Mouse (Mus musculus): ENCODE data around the gene Smok3a. TPM values are rescaled to one million over a fixed set of nuclear protein-coding genes. Genes with fewer than 3 reads are reported as not detected.

Gene Smok3a
- polyA plus RNA-seq, 2 experiments = not detected

GRCm38 (mm10) chr5:138080456-138080855 lies 59.4 kb downstream of the Smok3a start:
- TF ChIP-seq POLR2A (IDR thresholded peaks at IDR 0.05; ENCODE audit: borderline replicate concordance, extremely low read depth, insufficient read depth, insufficient read length) = no peak
- Histone ChIP-seq H3K9ac (ENCODE audit: low read depth, low read length, severe bottlenecking) (no peak overlapping the region), H3K4me2 (replicated peaks; ENCODE audit: low read depth, low read length, severe bottlenecking) (no peak overlapping the region), H3K4me3 (replicated peaks; ENCODE audit: low read length) (no peak overlapping the region), H3K27ac (replicated peaks; ENCODE audit: low read depth, low read length) (no peak overlapping the region), H3K4me1 (ENCODE audit: control insufficient read depth, insufficient read depth, low read length) (no peaks in the 10 kb centered on the region; the same call in 1 of the 2 replicates), H3K9me3 (ENCODE audit: control insufficient read depth, low read length) (no peaks in the 10 kb centered on the region), H3K36me3 (ENCODE audit: control insufficient read depth, insufficient read depth, low read length) (no peaks in the 10 kb centered on the region), H3K27me3 (ENCODE audit: control insufficient read depth, insufficient read depth, low read length) (no peaks in the 10 kb centered on the region)
- DNase-seq (ENCODE audit: low spot score) (no peak), ATAC-seq (ENCODE audit: low FRiP score, low read depth) (no peak)
- 83% methylated on average over 5 of the region's 5 CpGs for WGBS

- no peak for ATAC-seq (ENCODE audit: low FRiP score, low read depth)
- no peak overlapping the region for H3K4me2 ChIP-seq (replicated peaks; ENCODE audit: low read depth, low read length, severe bottlenecking)
- H3K4me3 ChIP-seq (replicated peaks; ENCODE audit: low read length) = no peak overlapping the region
- WGBS = 82% methylated on average over 9 of the region's 9 CpGs
- H3K9ac ChIP-seq (ENCODE audit: low read depth, low read length, severe bottlenecking) = no peak overlapping the region
- no peaks in the 10 kb centered on the region; the same call in none of the 2 replicates for H3K4me1 ChIP-seq (ENCODE audit: control insufficient read depth, insufficient read depth, low read length)
- H3K27me3 ChIP-seq (ENCODE audit: control insufficient read depth, insufficient read depth, low read length) = no peaks in the 10 kb centered on the region
- TF ChIP-seq POLR2A (IDR thresholded peaks at IDR 0.05; ENCODE audit: borderline replicate concordance, extremely low read depth, insufficient read depth, insufficient read length) = no peak
- H3K27ac ChIP-seq (replicated peaks; ENCODE audit: low read depth, low read length) = no peak overlapping the region
- DNase-seq (ENCODE audit: low spot score) = no peak
- H3K9me3 ChIP-seq (ENCODE audit: control insufficient read depth, low read length) = no peaks in the 10 kb centered on the region
- H3K36me3 ChIP-seq (ENCODE audit: control insufficient read depth, insufficient read depth, low read length) = no peaks in the 10 kb centered on the region
Measured at GRCm38 (mm10) chr5:138081446-138081845, 60.4 kb downstream of the Smok3a start.

GRCm38 (mm10) chr5:138083318-138083900 lies 62.3 kb downstream of the Smok3a start:
- ATAC-seq (ENCODE audit: low FRiP score, low read depth) = no peak
- H3K9me3 ChIP-seq (ENCODE audit: control insufficient read depth, low read length) = no peaks in the 10 kb centered on the region
- peaks cover 9% of the 10 kb centered on the region; the same call in 1 of the 2 replicates for H3K36me3 ChIP-seq (ENCODE audit: control insufficient read depth, insufficient read depth, low read length)
- H3K4me3 ChIP-seq (replicated peaks; ENCODE audit: low read length) = no peak overlapping the region
- no peak overlapping the region for H3K4me2 ChIP-seq (replicated peaks; ENCODE audit: low read depth, low read length, severe bottlenecking)
- no peaks in the 10 kb centered on the region; the same call in none of the 2 replicates for H3K4me1 ChIP-seq (ENCODE audit: control insufficient read depth, insufficient read depth, low read length)
- TF ChIP-seq POLR2A (IDR thresholded peaks at IDR 0.05; ENCODE audit: borderline replicate concordance, extremely low read depth, insufficient read depth, insufficient read length) = no peak
- no peaks in the 10 kb centered on the region for H3K27me3 ChIP-seq (ENCODE audit: control insufficient read depth, insufficient read depth, low read length)
- H3K27ac ChIP-seq (replicated peaks; ENCODE audit: low read depth, low read length) = no peak overlapping the region
- DNase-seq (ENCODE audit: low spot score) = no peak
- WGBS = 62% methylated on average over 2 of the region's 2 CpGs
- H3K9ac ChIP-seq (ENCODE audit: low read depth, low read length, severe bottlenecking) = no peak overlapping the region

- no peak overlapping the region; the same call in 1 of the 2 replicates for H3K4me3 ChIP-seq (replicated peaks; ENCODE audit: low read length)
- DNase-seq (ENCODE audit: low spot score) = no peak
- no peaks in the 10 kb centered on the region for H3K27me3 ChIP-seq (ENCODE audit: control insufficient read depth, insufficient read depth, low read length)
- no peak for ATAC-seq (ENCODE audit: low FRiP score, low read depth)
- H3K4me2 ChIP-seq (replicated peaks; ENCODE audit: low read depth, low read length, severe bottlenecking) = no peak overlapping the region
- H3K9me3 ChIP-seq (ENCODE audit: control insufficient read depth, low read length) = no peaks in the 10 kb centered on the region
- TF ChIP-seq POLR2A (IDR thresholded peaks at IDR 0.05; ENCODE audit: borderline replicate concordance, extremely low read depth, insufficient read depth, insufficient read length) = no peak
- 86% methylated on average over 2 of the region's 2 CpGs for WGBS
- H3K9ac ChIP-seq (ENCODE audit: low read depth, low read length, severe bottlenecking) = no peak overlapping the region
- no peaks in the 10 kb centered on the region; the same call in none of the 2 replicates for H3K4me1 ChIP-seq (ENCODE audit: control insufficient read depth, insufficient read depth, low read length)
- no peak overlapping the region for H3K27ac ChIP-seq (replicated peaks; ENCODE audit: low read depth, low read length)
- peaks cover 13% of the 10 kb centered on the region for H3K36me3 ChIP-seq (ENCODE audit: control insufficient read depth, insufficient read depth, low read length)
Measured at GRCm38 (mm10) chr5:138083936-138084335, 62.9 kb downstream of the Smok3a start.

Other genes with a start within 250 kb of the Smok3a start
- gene Ppp1r35, start 242.4 kb upstream of the Smok3a start, polyA plus RNA-seq (2012; rRNA removed) = 45.2 and 46.8 TPM in 2 replicates
- 37.6 and 44.9 TPM in 2 replicates for gene Ppp1r35, start 242.4 kb upstream of the Smok3a start, polyA plus RNA-seq (2014; fragmentation: Nextera tagmentation; extraction: Ambion mirVana)
- gene Mepce, start 233.6 kb upstream of the Smok3a start, polyA plus RNA-seq (2012; rRNA removed) = 42.0 and 42.3 TPM in 2 replicates
- gene Mepce, start 233.6 kb upstream of the Smok3a start, polyA plus RNA-seq (2014; fragmentation: Nextera tagmentation; extraction: Ambion mirVana) = 13.9 and 16.7 TPM in 2 replicates
- gene Zcwpw1, start 233.5 kb upstream of the Smok3a start, polyA plus RNA-seq (2012; rRNA removed) = 19.4 and 30.1 TPM in 2 replicates
- 17.3 and 18.5 TPM in 2 replicates for gene Zcwpw1, start 233.5 kb upstream of the Smok3a start, polyA plus RNA-seq (2014; fragmentation: Nextera tagmentation; extraction: Ambion mirVana)
- 0.54 and 0.77 TPM in 2 replicates for gene Pilra, start 185.0 kb upstream of the Smok3a start, polyA plus RNA-seq (2012; rRNA removed)
- gene Pilra, start 185.0 kb upstream of the Smok3a start, polyA plus RNA-seq (2014; fragmentation: Nextera tagmentation; extraction: Ambion mirVana) = 0.90 and 1.3 TPM in 2 replicates
- 0.08 and 0.20 TPM in 2 replicates for gene Pilrb1, start 163.2 kb upstream of the Smok3a start, polyA plus RNA-seq (2012; rRNA removed)
- gene Pilrb1, start 163.2 kb upstream of the Smok3a start, polyA plus RNA-seq (2014; fragmentation: Nextera tagmentation; extraction: Ambion mirVana) = 0.57 and 0.83 TPM in 2 replicates
- 0.13 and 0.41 TPM in 2 replicates for gene Pilrb2, start 149.4 kb upstream of the Smok3a start, polyA plus RNA-seq (2012; rRNA removed)
- 0.40 TPM in 1 of 2 replicates, not detected in the other for gene Pilrb2, start 149.4 kb upstream of the Smok3a start, polyA plus RNA-seq (2014; fragmentation: Nextera tagmentation; extraction: Ambion mirVana)
- 0.08 and 0.09 TPM in 2 replicates for gene Cyp3a13, start 99.6 kb upstream of the Smok3a start, polyA plus RNA-seq (2012; rRNA removed)
- not detected in 2 replicates for gene Cyp3a13, start 99.6 kb upstream of the Smok3a start, polyA plus RNA-seq (2014; fragmentation: Nextera tagmentation; extraction: Ambion mirVana)
- gene Gjc3, start 58.2 kb upstream of the Smok3a start, polyA plus RNA-seq (2012; rRNA removed) = 1.1 TPM in 2 replicates
- 0.36 and 0.40 TPM in 2 replicates for gene Gjc3, start 58.2 kb upstream of the Smok3a start, polyA plus RNA-seq (2014; fragmentation: Nextera tagmentation; extraction: Ambion mirVana)
- 0.09 and 0.18 TPM in 2 replicates for gene Azgp1, start 39.7 kb upstream of the Smok3a start, polyA plus RNA-seq (2012; rRNA removed)
- not detected in 2 replicates for gene Azgp1, start 39.7 kb upstream of the Smok3a start, polyA plus RNA-seq (2014; fragmentation: Nextera tagmentation; extraction: Ambion mirVana)
- gene Smok3b, start 168 bp downstream of the Smok3a start, polyA plus RNA-seq (2012; rRNA removed) = not detected in 2 replicates
- gene Smok3b, start 168 bp downstream of the Smok3a start, polyA plus RNA-seq (2014; fragmentation: Nextera tagmentation; extraction: Ambion mirVana) = not detected in 2 replicates
- gene Smok3c, start 31.9 kb downstream of the Smok3a start, polyA plus RNA-seq (2012; rRNA removed) = not detected in 2 replicates
- gene Smok3c, start 31.9 kb downstream of the Smok3a start, polyA plus RNA-seq (2014; fragmentation: Nextera tagmentation; extraction: Ambion mirVana) = not detected in 2 replicates
- gene Zkscan1, start 63.8 kb downstream of the Smok3a start, polyA plus RNA-seq (2012; rRNA removed) = 8.5 and 9.8 TPM in 2 replicates
- gene Zkscan1, start 63.8 kb downstream of the Smok3a start, polyA plus RNA-seq (2014; fragmentation: Nextera tagmentation; extraction: Ambion mirVana) = 25.3 and 25.4 TPM in 2 replicates
- 31.5 and 38.3 TPM in 2 replicates for gene Zscan21, start 95.6 kb downstream of the Smok3a start, polyA plus RNA-seq (2012; rRNA removed)
- 59.8 and 70.0 TPM in 2 replicates for gene Zscan21, start 95.6 kb downstream of the Smok3a start, polyA plus RNA-seq (2014; fragmentation: Nextera tagmentation; extraction: Ambion mirVana)
- gene Zfp113, start 134.5 kb downstream of the Smok3a start, polyA plus RNA-seq (2012; rRNA removed) = 5.1 and 5.2 TPM in 2 replicates
- gene Zfp113, start 134.5 kb downstream of the Smok3a start, polyA plus RNA-seq (2014; fragmentation: Nextera tagmentation; extraction: Ambion mirVana) = 11.3 and 12.6 TPM in 2 replicates
- gene Cops6, start 139.8 kb downstream of the Smok3a start, polyA plus RNA-seq (2012; rRNA removed) = 141 and 149 TPM in 2 replicates
- gene Cops6, start 139.8 kb downstream of the Smok3a start, polyA plus RNA-seq (2014; fragmentation: Nextera tagmentation; extraction: Ambion mirVana) = 262 and 267 TPM in 2 replicates
- gene Ap4m1, start 150.7 kb downstream of the Smok3a start, polyA plus RNA-seq (2012; rRNA removed) = 73.4 and 107 TPM in 2 replicates
- 18.6 and 19.9 TPM in 2 replicates for gene Ap4m1, start 150.7 kb downstream of the Smok3a start, polyA plus RNA-seq (2014; fragmentation: Nextera tagmentation; extraction: Ambion mirVana)
- gene Mcm7, start 151.2 kb downstream of the Smok3a start, polyA plus RNA-seq (2012; rRNA removed) = 136 and 149 TPM in 2 replicates
- 144 and 152 TPM in 2 replicates for gene Mcm7, start 151.2 kb downstream of the Smok3a start, polyA plus RNA-seq (2014; fragmentation: Nextera tagmentation; extraction: Ambion mirVana)
- gene Taf6, start 166.2 kb downstream of the Smok3a start, polyA plus RNA-seq (2012; rRNA removed) = 90.0 and 109 TPM in 2 replicates
- gene Taf6, start 166.2 kb downstream of the Smok3a start, polyA plus RNA-seq (2014; fragmentation: Nextera tagmentation; extraction: Ambion mirVana) = 75.6 and 86.0 TPM in 2 replicates
- gene Cnpy4, start 166.2 kb downstream of the Smok3a start, polyA plus RNA-seq (2012; rRNA removed) = 35.8 and 50.6 TPM in 2 replicates
- 60.7 and 65.7 TPM in 2 replicates for gene Cnpy4, start 166.2 kb downstream of the Smok3a start, polyA plus RNA-seq (2014; fragmentation: Nextera tagmentation; extraction: Ambion mirVana)
- gene Mblac1, start 173.1 kb downstream of the Smok3a start, polyA plus RNA-seq (2012; rRNA removed) = 6.9 and 7.5 TPM in 2 replicates
- 8.3 and 8.8 TPM in 2 replicates for gene Mblac1, start 173.1 kb downstream of the Smok3a start, polyA plus RNA-seq (2014; fragmentation: Nextera tagmentation; extraction: Ambion mirVana)
- not detected in 2 replicates for gene Nxpe5, start 204.6 kb downstream of the Smok3a start, polyA plus RNA-seq (2012; rRNA removed)
- gene Nxpe5, start 204.6 kb downstream of the Smok3a start, polyA plus RNA-seq (2014; fragmentation: Nextera tagmentation; extraction: Ambion mirVana) = not detected in 2 replicates
- gene Lamtor4, start 234.2 kb downstream of the Smok3a start, polyA plus RNA-seq (2012; rRNA removed) = 104 and 110 TPM in 2 replicates
- gene Lamtor4, start 234.2 kb downstream of the Smok3a start, polyA plus RNA-seq (2014; fragmentation: Nextera tagmentation; extraction: Ambion mirVana) = 64.6 and 68.5 TPM in 2 replicates
- 81.0 and 102 TPM in 2 replicates for gene BC037034, start 242.8 kb downstream of the Smok3a start, polyA plus RNA-seq (2012; rRNA removed)
- gene BC037034, start 242.8 kb downstream of the Smok3a start, polyA plus RNA-seq (2014; fragmentation: Nextera tagmentation; extraction: Ambion mirVana) = 5.2 and 7.6 TPM in 2 replicates